Mouse (Mus musculus): ENCODE results near the gene Sfta2. TPM values are rescaled to one million over a fixed set of nuclear protein-coding genes. Genes with fewer than 3 reads are reported as not detected.

The Sfta2 gene
- polyA plus RNA-seq, 1 experiment, result not detected

GRCm38 (mm10) chr17:35567767-35568166, 33.6 kb upstream of the Sfta2 start:
- 35% methylated on average over 9 of the region's 9 CpGs for WGBS
- Histone ChIP-seq H3K4me3 (ENCODE audit: insufficient read depth, low read depth, low read length) (no peak overlapping the region), H3K27ac (ENCODE audit: insufficient read depth, low read depth, low read length) (no peak overlapping the region), H3K4me1 (ENCODE audit: control insufficient read depth, insufficient read depth, low read length) (peaks cover 12% of the 10 kb centered on the region)
- TF ChIP-seq POLR2A (IDR thresholded peaks at IDR 0.05; ENCODE audit: insufficient read depth, low read depth, low read length), result no peak
- no peak for TF ChIP-seq CTCF (IDR thresholded peaks at IDR 0.05; ENCODE audit: insufficient read depth, low read depth, low read length)

DNA sequence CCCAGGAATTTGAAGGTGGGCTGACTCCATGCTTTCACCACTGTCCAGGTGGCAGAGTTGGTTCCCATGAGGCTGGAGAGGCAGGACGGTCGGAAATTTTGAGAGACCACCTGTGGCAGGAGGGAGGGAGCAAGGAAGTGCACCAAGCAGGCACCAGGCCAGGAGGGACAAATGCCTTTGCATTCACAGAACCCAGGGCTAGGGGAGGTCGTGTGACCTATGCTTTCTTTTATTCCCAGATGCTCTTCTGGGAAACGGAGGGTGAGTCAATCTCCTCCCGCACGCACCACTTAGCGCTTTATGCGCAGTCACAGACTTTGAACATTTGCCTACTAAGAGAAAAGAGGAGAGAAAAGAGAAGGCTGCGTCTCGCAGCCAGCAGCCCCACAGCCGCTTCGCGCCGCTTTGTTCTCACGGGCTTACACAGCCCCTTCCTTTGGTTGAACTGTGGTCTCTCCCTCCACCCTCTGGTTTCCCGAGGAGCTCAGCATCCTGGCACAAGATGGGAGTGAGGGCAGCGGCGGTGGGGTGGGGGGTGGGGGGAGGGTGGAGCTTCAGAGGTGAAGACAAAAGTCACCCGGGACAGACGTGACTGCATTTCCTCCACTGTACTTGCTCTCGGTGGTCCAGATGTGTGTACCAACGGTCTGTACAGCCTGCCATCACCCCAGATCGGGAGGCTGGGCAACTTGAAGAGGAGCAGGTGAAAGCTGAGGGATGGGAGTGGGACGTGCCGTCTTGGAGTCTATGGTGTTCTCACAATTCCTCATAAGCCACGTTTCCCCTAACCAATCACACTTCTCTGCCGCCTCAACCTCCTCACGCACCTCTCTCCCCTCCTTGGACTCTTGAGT, 32.0 kb upstream of the Sfta2 start:
- TF ChIP-seq CTCF (IDR thresholded peaks at IDR 0.05; ENCODE audit: insufficient read depth, low read depth, low read length) (no peak), POLR2A (IDR thresholded peaks at IDR 0.05; ENCODE audit: insufficient read depth, low read depth, low read length) (no peak)
- H3K4me3 ChIP-seq (ENCODE audit: insufficient read depth, low read depth, low read length), result no peak overlapping the region
- peaks cover 12% of the 10 kb centered on the region for H3K4me1 ChIP-seq (ENCODE audit: control insufficient read depth, insufficient read depth, low read length)
- 6% methylated on average over 28 of the region's 28 CpGs for WGBS
- H3K27ac ChIP-seq (ENCODE audit: insufficient read depth, low read depth, low read length), result no peak overlapping the region

- Histone ChIP-seq H3K4me3 (ENCODE audit: insufficient read depth, low read depth, low read length) (no peak overlapping the region), H3K27ac (ENCODE audit: insufficient read depth, low read depth, low read length) (no peak overlapping the region), H3K4me1 (ENCODE audit: control insufficient read depth, insufficient read depth, low read length) (peaks cover 12% of the 10 kb centered on the region)
- TF ChIP-seq POLR2A (IDR thresholded peaks at IDR 0.05; ENCODE audit: insufficient read depth, low read depth, low read length) (no peak), CTCF (IDR thresholded peaks at IDR 0.05; ENCODE audit: insufficient read depth, low read depth, low read length) (no peak)
- 85% methylated on average over 14 of the region's 14 CpGs for WGBS
Observed at GRCm38 (mm10) chr17:35570836-35571235, 30.5 kb upstream of the Sfta2 start.

DNA sequence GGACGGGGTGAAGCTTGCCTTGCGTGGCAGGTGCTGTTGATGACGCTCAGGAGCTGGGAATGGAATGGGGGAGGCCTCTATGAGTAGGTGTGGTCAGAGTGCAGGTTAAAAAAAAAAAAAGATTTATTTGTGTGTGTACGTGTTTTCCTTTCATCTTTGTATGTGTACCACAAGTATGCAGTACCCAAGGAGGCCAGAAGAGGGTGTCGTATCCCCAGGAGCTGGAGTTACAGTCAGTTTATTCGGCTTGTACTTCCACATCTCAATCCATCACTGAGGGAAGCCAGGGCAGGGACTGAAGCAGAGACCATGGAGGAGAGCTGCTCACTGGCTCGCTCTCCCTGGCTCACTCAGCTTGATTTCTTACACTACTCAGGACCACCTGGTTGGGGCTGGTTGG, 29.9 kb upstream of the Sfta2 start:
- Histone ChIP-seq H3K27ac (ENCODE audit: insufficient read depth, low read depth, low read length) (no peak overlapping the region), H3K4me1 (ENCODE audit: control insufficient read depth, insufficient read depth, low read length) (peaks cover 12% of the 10 kb centered on the region), H3K4me3 (ENCODE audit: insufficient read depth, low read depth, low read length) (no peak overlapping the region)
- no peak for TF ChIP-seq POLR2A (IDR thresholded peaks at IDR 0.05; ENCODE audit: insufficient read depth, low read depth, low read length)
- TF ChIP-seq CTCF (IDR thresholded peaks at IDR 0.05; ENCODE audit: insufficient read depth, low read depth, low read length), result no peak
- WGBS, result 99% methylated on average over 7 of the region's 7 CpGs

GRCm38 (mm10) chr17:35578211-35578610, 23.1 kb upstream of the Sfta2 start:
- Histone ChIP-seq H3K4me1 (ENCODE audit: control insufficient read depth, insufficient read depth, low read length) (no peaks in the 10 kb centered on the region), H3K4me3 (ENCODE audit: insufficient read depth, low read depth, low read length) (no peak overlapping the region), H3K27ac (ENCODE audit: insufficient read depth, low read depth, low read length) (no peak overlapping the region)
- WGBS, result 18% methylated on average over 6 of the region's 6 CpGs
- TF ChIP-seq POLR2A (IDR thresholded peaks at IDR 0.05; ENCODE audit: insufficient read depth, low read depth, low read length) (no peak), CTCF (IDR thresholded peaks at IDR 0.05; ENCODE audit: insufficient read depth, low read depth, low read length) (peak; percentile 72)

GRCm38 (mm10) chr17:35582900-35583299, 18.4 kb upstream of the Sfta2 start:
- TF ChIP-seq POLR2A (IDR thresholded peaks at IDR 0.05; ENCODE audit: insufficient read depth, low read depth, low read length) (no peak), CTCF (IDR thresholded peaks at IDR 0.05; ENCODE audit: insufficient read depth, low read depth, low read length) (no peak)
- H3K4me1 ChIP-seq (ENCODE audit: control insufficient read depth, insufficient read depth, low read length), result peaks cover 2% of the 10 kb centered on the region; the same call in 1 of the 2 replicates
- WGBS, result 100% methylated on average over 1 of the region's 1 CpGs
- no peak overlapping the region for H3K27ac ChIP-seq (ENCODE audit: insufficient read depth, low read depth, low read length)
- no peak overlapping the region for H3K4me3 ChIP-seq (ENCODE audit: insufficient read depth, low read depth, low read length)

GRCm38 (mm10) chr17:35584330-35584937, 16.9 kb upstream of the Sfta2 start:
- WGBS, result 12% methylated on average over 16 of the region's 16 CpGs
- peak; percentile 67 for TF ChIP-seq CTCF (IDR thresholded peaks at IDR 0.05; ENCODE audit: insufficient read depth, low read depth, low read length)
- TF ChIP-seq POLR2A (IDR thresholded peaks at IDR 0.05; ENCODE audit: insufficient read depth, low read depth, low read length), result no peak
- H3K4me1 ChIP-seq (ENCODE audit: control insufficient read depth, insufficient read depth, low read length), result peaks cover 5% of the 10 kb centered on the region; the same call in 1 of the 2 replicates
- no peak overlapping the region for H3K27ac ChIP-seq (ENCODE audit: insufficient read depth, low read depth, low read length)
- no peak overlapping the region for H3K4me3 ChIP-seq (ENCODE audit: insufficient read depth, low read depth, low read length)

DNA sequence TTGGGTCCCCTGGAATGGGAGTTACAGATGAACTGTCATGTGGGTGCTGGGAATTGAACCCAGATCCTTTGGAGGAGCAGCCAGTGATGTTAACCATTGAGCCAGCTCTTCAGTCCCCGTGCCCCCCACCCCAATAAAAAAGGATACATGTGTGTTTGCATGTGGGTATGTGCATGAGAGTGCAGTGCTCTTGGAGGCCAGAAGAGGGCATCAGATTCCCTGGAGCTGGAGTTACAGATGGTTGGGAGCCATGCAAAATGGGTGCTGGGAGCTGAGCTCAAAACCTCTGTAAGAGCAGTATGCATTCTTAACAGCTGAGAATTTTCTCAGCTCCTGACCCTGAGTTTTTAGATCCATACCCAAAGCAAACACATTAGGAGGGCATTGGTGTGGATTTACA, 14.1 kb upstream of the Sfta2 start:
- Histone ChIP-seq H3K4me3 (ENCODE audit: insufficient read depth, low read depth, low read length) (no peak overlapping the region), H3K4me1 (ENCODE audit: control insufficient read depth, insufficient read depth, low read length) (peaks cover 5% of the 10 kb centered on the region), H3K27ac (ENCODE audit: insufficient read depth, low read depth, low read length) (no peak overlapping the region)
- TF ChIP-seq POLR2A (IDR thresholded peaks at IDR 0.05; ENCODE audit: insufficient read depth, low read depth, low read length) (no peak), CTCF (IDR thresholded peaks at IDR 0.05; ENCODE audit: insufficient read depth, low read depth, low read length) (no peak)
- 85% methylated on average over 1 of the region's 1 CpGs for WGBS

- WGBS, result 27% methylated on average over 4 of the region's 4 CpGs
- no peak overlapping the region for H3K4me3 ChIP-seq (ENCODE audit: insufficient read depth, low read depth, low read length)
- H3K27ac ChIP-seq (ENCODE audit: insufficient read depth, low read depth, low read length), result no peak overlapping the region
- TF ChIP-seq CTCF (IDR thresholded peaks at IDR 0.05; ENCODE audit: insufficient read depth, low read depth, low read length), result no peak
- H3K4me1 ChIP-seq (ENCODE audit: control insufficient read depth, insufficient read depth, low read length), result peaks cover 5% of the 10 kb centered on the region
Observed at GRCm38 (mm10) chr17:35588387-35588786, 13.0 kb upstream of the Sfta2 start.
